Mouse (Mus musculus): ENCODE measurements around the gene Ino80d. TPM values are rescaled to one million over a fixed set of nuclear protein-coding genes. Genes with fewer than 3 reads are reported as not detected.
A peak's percentile ranks its signal among the peaks of the same experiment; 100 is the strongest.

The Ino80d gene
- polyA plus RNA-seq, 2 experiments: 10.2 to 10.5 TPM

DNA sequence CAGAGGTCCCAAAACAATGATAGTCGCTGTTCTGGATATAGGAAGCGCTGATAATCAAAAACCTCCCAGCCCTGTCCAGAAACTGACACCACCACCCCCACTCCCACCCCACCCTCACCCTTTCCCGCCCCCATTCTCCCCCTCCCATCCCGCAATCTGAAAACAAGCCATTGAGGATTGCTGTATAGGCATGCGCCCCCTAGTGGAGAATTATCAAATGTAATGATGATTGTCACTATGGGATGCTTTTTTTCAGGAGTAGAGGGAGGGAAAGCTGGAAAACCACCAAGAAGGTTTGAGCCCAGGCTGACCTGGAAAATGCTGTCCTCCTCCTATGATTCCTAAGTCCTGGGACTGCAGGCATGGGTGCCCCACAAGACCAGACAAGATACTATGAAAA is 147.6 kb downstream of the Ino80d start:
- no peak for ATAC-seq (ENCODE audit: low FRiP score, low read depth)
- DNase-seq (ENCODE audit: low spot score): peak; percentile 75
- Histone ChIP-seq H3K27me3 (ENCODE audit: control insufficient read depth, insufficient read depth, low read length) (no peaks in the 10 kb centered on the region), H3K27ac (replicated peaks; ENCODE audit: low read depth, low read length) (no peak overlapping the region), H3K4me2 (replicated peaks; ENCODE audit: low read depth, low read length, severe bottlenecking) (no peak overlapping the region), H3K9ac (ENCODE audit: low read depth, low read length, severe bottlenecking) (no peak overlapping the region), H3K4me3 (replicated peaks; ENCODE audit: low read length) (no peak overlapping the region), H3K4me1 (ENCODE audit: control insufficient read depth, insufficient read depth, low read length) (0 out of 2 replicates have a peak, but pooled peaks cover 2% of the 10 kb centered on the region), H3K36me3 (ENCODE audit: control insufficient read depth, insufficient read depth, low read length) (no peaks in the 10 kb centered on the region), H3K9me3 (ENCODE audit: control insufficient read depth, low read length) (no peaks in the 10 kb centered on the region)
- 21% methylated on average over 5 of the region's 5 CpGs for WGBS
- TF ChIP-seq POLR2A (IDR thresholded peaks at IDR 0.05; ENCODE audit: borderline replicate concordance, extremely low read depth, insufficient read depth, insufficient read length): no peak

DNA sequence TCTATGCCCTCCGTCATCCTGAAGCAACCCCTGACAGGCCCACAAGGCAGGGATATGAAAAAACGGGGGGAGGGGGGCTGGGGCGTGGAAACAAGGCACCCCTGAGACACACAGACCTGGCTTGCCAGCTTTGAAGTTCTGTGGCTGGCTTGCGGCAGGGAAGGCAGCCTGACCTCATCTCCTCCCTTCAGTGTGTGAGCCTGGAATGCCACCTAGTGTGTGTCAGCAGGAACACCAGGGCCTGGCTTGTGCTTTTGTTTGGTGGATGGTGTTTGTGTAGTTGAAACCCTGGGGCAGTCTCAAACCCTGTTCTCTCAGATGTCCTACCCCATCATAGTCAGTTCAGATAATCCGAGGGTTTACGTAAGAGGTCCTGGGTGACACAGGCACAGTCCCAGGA is 150.2 kb downstream of the Ino80d start:
- no peak overlapping the region for H3K4me2 ChIP-seq (replicated peaks; ENCODE audit: low read depth, low read length, severe bottlenecking)
- ATAC-seq (ENCODE audit: low FRiP score, low read depth): peak; percentile 89
- no peak for TF ChIP-seq POLR2A (IDR thresholded peaks at IDR 0.05; ENCODE audit: borderline replicate concordance, extremely low read depth, insufficient read depth, insufficient read length)
- H3K27ac ChIP-seq (replicated peaks; ENCODE audit: low read depth, low read length): no peak overlapping the region
- no peaks in the 10 kb centered on the region for H3K36me3 ChIP-seq (ENCODE audit: control insufficient read depth, insufficient read depth, low read length)
- no peak overlapping the region for H3K4me3 ChIP-seq (replicated peaks; ENCODE audit: low read length)
- no peaks in the 10 kb centered on the region for H3K9me3 ChIP-seq (ENCODE audit: control insufficient read depth, low read length)
- DNase-seq (ENCODE audit: low spot score): peak; percentile 78
- H3K27me3 ChIP-seq (ENCODE audit: control insufficient read depth, insufficient read depth, low read length): no peaks in the 10 kb centered on the region
- 0 out of 2 replicates have a peak, but pooled peaks cover 2% of the 10 kb centered on the region for H3K4me1 ChIP-seq (ENCODE audit: control insufficient read depth, insufficient read depth, low read length)
- H3K9ac ChIP-seq (ENCODE audit: low read depth, low read length, severe bottlenecking): no peak overlapping the region
- 25% methylated on average over 6 of the region's 6 CpGs for WGBS

DNA sequence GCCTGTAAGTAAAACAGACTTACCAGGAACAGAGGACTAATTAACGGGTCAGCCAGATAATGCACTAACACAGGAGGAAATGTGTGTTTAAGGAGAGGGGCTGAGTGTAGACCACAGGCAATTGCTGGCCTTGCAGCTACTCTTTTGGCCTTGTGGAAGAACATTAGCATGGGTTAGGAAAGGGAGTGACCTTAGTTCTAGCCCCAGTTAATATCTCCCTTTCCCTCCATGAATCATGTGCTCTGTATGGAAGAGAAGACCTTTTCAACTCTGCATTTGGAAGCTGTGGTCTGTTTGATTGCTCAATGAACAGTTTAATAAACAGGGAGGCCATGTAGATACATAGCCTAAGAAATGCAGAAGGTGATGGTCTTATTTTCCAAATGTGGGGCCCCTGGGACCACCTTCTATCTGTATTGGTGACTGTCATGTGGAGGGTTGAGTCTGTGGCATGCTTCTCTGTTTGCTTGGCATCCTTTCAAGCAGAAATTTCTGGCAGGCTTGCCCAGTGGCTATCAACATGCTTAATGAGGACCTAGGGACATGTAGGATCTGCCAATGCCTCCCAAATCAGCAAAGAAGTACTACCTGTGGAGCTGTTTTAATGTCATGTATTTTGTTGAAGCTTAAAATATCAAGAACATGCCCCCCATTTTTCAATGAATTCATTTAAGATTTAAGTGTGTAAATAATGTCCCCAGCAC is 157.4 kb downstream of the Ino80d start:
- TF ChIP-seq POLR2A (IDR thresholded peaks at IDR 0.05; ENCODE audit: borderline replicate concordance, extremely low read depth, insufficient read depth, insufficient read length): no peak
- peaks cover 6% of the 10 kb centered on the region for H3K4me1 ChIP-seq (ENCODE audit: control insufficient read depth, insufficient read depth, low read length)
- no peaks in the 10 kb centered on the region for H3K36me3 ChIP-seq (ENCODE audit: control insufficient read depth, insufficient read depth, low read length)
- DNase-seq (ENCODE audit: low spot score) (no peak), ATAC-seq (ENCODE audit: low FRiP score, low read depth) (no peak)
- no peak overlapping the region for H3K9ac ChIP-seq (ENCODE audit: low read depth, low read length, severe bottlenecking)
- no peak overlapping the region for H3K4me2 ChIP-seq (replicated peaks; ENCODE audit: low read depth, low read length, severe bottlenecking)
- WGBS: 34% methylated on average over 1 of the region's 1 CpGs
- H3K9me3 ChIP-seq (ENCODE audit: control insufficient read depth, low read length): no peaks in the 10 kb centered on the region
- H3K27me3 ChIP-seq (ENCODE audit: control insufficient read depth, insufficient read depth, low read length): no peaks in the 10 kb centered on the region
- H3K4me3 ChIP-seq (replicated peaks; ENCODE audit: low read length): no peak overlapping the region
- H3K27ac ChIP-seq (replicated peaks; ENCODE audit: low read depth, low read length): no peak overlapping the region

DNA sequence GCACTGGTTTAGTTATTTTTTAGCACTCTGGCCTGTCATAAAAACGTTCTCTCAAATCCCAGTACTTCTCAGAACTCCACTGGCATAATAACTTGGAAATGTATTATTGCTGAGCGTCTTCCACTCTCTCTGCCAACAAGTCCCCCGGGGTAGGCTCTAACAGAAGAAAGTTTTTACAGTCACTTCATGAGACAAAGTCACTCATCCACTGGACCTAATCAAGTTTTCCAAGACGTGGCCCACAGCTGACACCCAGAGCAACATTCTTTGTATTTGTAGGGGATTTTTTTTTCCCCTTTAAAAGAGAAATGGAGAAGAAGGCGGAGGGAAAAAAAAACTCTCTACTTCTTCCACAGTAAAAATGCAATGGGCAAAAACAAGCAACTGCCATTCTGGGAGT is 157.9 kb downstream of the Ino80d start:
- Histone ChIP-seq H3K4me1 (ENCODE audit: control insufficient read depth, insufficient read depth, low read length) (peaks cover 8% of the 10 kb centered on the region), H3K9me3 (ENCODE audit: control insufficient read depth, low read length) (no peaks in the 10 kb centered on the region), H3K4me2 (replicated peaks; ENCODE audit: low read depth, low read length, severe bottlenecking) (no peak overlapping the region), H3K27me3 (ENCODE audit: control insufficient read depth, insufficient read depth, low read length) (no peaks in the 10 kb centered on the region), H3K27ac (replicated peaks; ENCODE audit: low read depth, low read length) (no peak overlapping the region), H3K9ac (ENCODE audit: low read depth, low read length, severe bottlenecking) (no peak overlapping the region), H3K36me3 (ENCODE audit: control insufficient read depth, insufficient read depth, low read length) (no peaks in the 10 kb centered on the region), H3K4me3 (replicated peaks; ENCODE audit: low read length) (no peak overlapping the region)
- ATAC-seq (ENCODE audit: low FRiP score, low read depth) (no peak), DNase-seq (ENCODE audit: low spot score) (no peak)
- 40% methylated on average over 5 of the region's 5 CpGs for WGBS
- no peak for TF ChIP-seq POLR2A (IDR thresholded peaks at IDR 0.05; ENCODE audit: borderline replicate concordance, extremely low read depth, insufficient read depth, insufficient read length)

DNA sequence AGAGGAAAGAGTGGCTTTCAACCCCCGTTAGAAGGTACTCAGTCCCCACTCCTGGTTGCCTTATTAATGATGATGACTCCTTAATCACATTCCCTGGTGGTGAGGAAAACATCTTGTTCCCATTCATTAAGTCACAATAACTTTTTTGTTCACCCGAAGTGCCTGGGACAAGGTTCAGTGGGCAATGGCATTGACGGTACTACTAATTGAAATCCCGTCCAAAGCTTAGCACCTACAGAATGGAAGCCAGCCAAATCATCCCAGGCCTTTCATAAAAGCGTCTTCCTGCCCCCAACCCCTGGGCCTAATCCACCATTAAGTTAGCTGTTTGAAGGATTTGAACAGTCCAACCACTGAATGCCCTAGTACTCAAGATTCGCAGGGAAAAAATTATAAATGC is 159.1 kb downstream of the Ino80d start:
- Histone ChIP-seq H3K36me3 (ENCODE audit: control insufficient read depth, insufficient read depth, low read length) (no peaks in the 10 kb centered on the region), H3K9ac (ENCODE audit: low read depth, low read length, severe bottlenecking) (no peak overlapping the region), H3K27ac (replicated peaks; ENCODE audit: low read depth, low read length) (no peak overlapping the region), H3K9me3 (ENCODE audit: control insufficient read depth, low read length) (no peaks in the 10 kb centered on the region), H3K4me2 (replicated peaks; ENCODE audit: low read depth, low read length, severe bottlenecking) (no peak overlapping the region), H3K4me1 (ENCODE audit: control insufficient read depth, insufficient read depth, low read length) (peaks cover 13% of the 10 kb centered on the region), H3K4me3 (replicated peaks; ENCODE audit: low read length) (no peak overlapping the region), H3K27me3 (ENCODE audit: control insufficient read depth, insufficient read depth, low read length) (no peaks in the 10 kb centered on the region)
- DNase-seq (ENCODE audit: low spot score) (no peak), ATAC-seq (ENCODE audit: low FRiP score, low read depth) (no peak)
- TF ChIP-seq POLR2A (IDR thresholded peaks at IDR 0.05; ENCODE audit: borderline replicate concordance, extremely low read depth, insufficient read depth, insufficient read length): no peak
- 32% methylated on average over 6 of the region's 6 CpGs for WGBS
